Mouse (Mus musculus): Measurements from ENCODE around the gene Syde2. TPM values are rescaled to one million over a fixed set of nuclear protein-coding genes. Genes with fewer than 3 reads are reported as not detected.

The Syde2 gene
- total and polyA plus RNA-seq, 3 experiments = 12.4 to 24.1 TPM; not detected in 1

- no peaks in the 10 kb centered on the region for H3K36me3 ChIP-seq (ENCODE audit: control insufficient read depth in 1 of 2, insufficient read depth in 2 of 2, low read length in 2 of 2)
- no peak overlapping the region for H3K27ac ChIP-seq (ENCODE audit: control insufficient read depth, low read depth, low read length)
- H3K79me2 ChIP-seq (ENCODE audit: control insufficient read depth, insufficient read depth, low read length, poor library complexity) = no peaks in the 10 kb centered on the region
- H3K27me3 ChIP-seq (ENCODE audit: control insufficient read depth in 1 of 2, insufficient read depth in 2 of 2, low read length in 2 of 2) = no peaks in the 10 kb centered on the region
- H3K4me3 ChIP-seq (ENCODE audit: control insufficient read depth in 1 of 2, insufficient read depth in 1 of 2, low read depth in 2 of 2, low read length in 2 of 2) = no peak overlapping the region
- TF ChIP-seq MAZ (IDR thresholded peaks at IDR 0.05; ENCODE audit: low read depth, low read length) (no peak), BHLHE40 (IDR thresholded peaks at IDR 0.05; ENCODE audit: borderline replicate concordance, low read depth, low read length) (no peak), ETS1 (IDR thresholded peaks at IDR 0.05; ENCODE audit: low read depth, low read length) (no peak)
- DNase-seq (ENCODE audit: low read depth, low spot score) = no peak
- no peaks in the 10 kb centered on the region for H3K4me1 ChIP-seq (ENCODE audit: control insufficient read depth in 1 of 2, insufficient read depth in 2 of 2, low read length in 2 of 2)
- no peak overlapping the region for H3K9ac ChIP-seq (ENCODE audit: control insufficient read depth, low read depth, low read length, poor library complexity, severe bottlenecking)
- no peaks in the 10 kb centered on the region for H3K9me3 ChIP-seq (replicated peaks; ENCODE audit: insufficient read depth, low read length)
These were observed 16.2 kb upstream of the Syde2 start for GRCm38 (mm10) chr3:145971501-145971900.

- no peak overlapping the region for H3K27ac ChIP-seq (ENCODE audit: control insufficient read depth, low read depth, low read length)
- no peak overlapping the region for H3K9ac ChIP-seq (ENCODE audit: control insufficient read depth, low read depth, low read length, poor library complexity, severe bottlenecking)
- no peaks in the 10 kb centered on the region for H3K36me3 ChIP-seq (ENCODE audit: control insufficient read depth in 1 of 2, insufficient read depth in 2 of 2, low read length in 2 of 2)
- no peak for TF ChIP-seq SMC3 (IDR thresholded peaks at IDR 0.05; ENCODE audit: low read depth, low read length)
- TF ChIP-seq E2F4 (IDR thresholded peaks at IDR 0.05; ENCODE audit: borderline replicate concordance, low read depth, low read length) = no peak
- no peak for TF ChIP-seq TAL1 (IDR thresholded peaks at IDR 0.05; ENCODE audit: low read length)
- no peak for TF ChIP-seq GABPA (IDR thresholded peaks at IDR 0.05; ENCODE audit: low read depth, low read length)
- TF ChIP-seq USF1 (IDR thresholded peaks at IDR 0.05; ENCODE audit: low read depth, low read length) = no peak
- TF ChIP-seq CTCF (IDR thresholded peaks at IDR 0.05 in 2 of 3, conservative IDR thresholded peaks at IDR 0.05 in 1 of 3; ENCODE audit: control insufficient read depth in 1 of 3, insufficient read depth in 1 of 3, low read depth in 2 of 3, low read length in 3 of 3, poor library complexity in 1 of 3, severe bottlenecking in 1 of 3) = no peak
- TF ChIP-seq ZC3H11A (IDR thresholded peaks at IDR 0.05; ENCODE audit: low read depth, low read length) = no peak
- TF ChIP-seq EP300 (IDR thresholded peaks at IDR 0.05; ENCODE audit: low read depth in 1 of 2, low read length in 2 of 2) = no peak
- TF ChIP-seq JUND (IDR thresholded peaks at IDR 0.05; ENCODE audit: low read depth, low read length) = no peak
- TF ChIP-seq NELFE (IDR thresholded peaks at IDR 0.05; ENCODE audit: low read depth, low read length) = no peak
- no peak for TF ChIP-seq MAFK (IDR thresholded peaks at IDR 0.05; ENCODE audit: borderline replicate concordance, low read depth, low read length)
- no peaks in the 10 kb centered on the region for H3K9me3 ChIP-seq (replicated peaks; ENCODE audit: insufficient read depth, low read length)
- H3K79me2 ChIP-seq (ENCODE audit: control insufficient read depth, insufficient read depth, low read length, poor library complexity) = no peaks in the 10 kb centered on the region
- no peaks in the 10 kb centered on the region for H3K27me3 ChIP-seq (ENCODE audit: control insufficient read depth in 1 of 2, insufficient read depth in 2 of 2, low read length in 2 of 2)
- no peak overlapping the region for H3K4me3 ChIP-seq (ENCODE audit: control insufficient read depth in 1 of 2, insufficient read depth in 1 of 2, low read depth in 2 of 2, low read length in 2 of 2)
- no peaks in the 10 kb centered on the region for H3K4me1 ChIP-seq (ENCODE audit: control insufficient read depth in 1 of 2, insufficient read depth in 2 of 2, low read length in 2 of 2)
- no peak for DNase-seq (ENCODE audit: low read depth, low spot score)
These were observed 12.7 kb upstream of the Syde2 start for GRCm38 (mm10) chr3:145974986-145975385.

- H3K4me3 ChIP-seq (ENCODE audit: control insufficient read depth in 1 of 2, insufficient read depth in 1 of 2, low read depth in 2 of 2, low read length in 2 of 2) = no peak overlapping the region
- peaks cover 24% of the 10 kb centered on the region for H3K79me2 ChIP-seq (ENCODE audit: control insufficient read depth, insufficient read depth, low read length, poor library complexity)
- no peak for TF ChIP-seq MEF2A (IDR thresholded peaks at IDR 0.05; ENCODE audit: extremely low read depth, insufficient replicate concordance, low read depth, low read length, poor library complexity, severe bottlenecking)
- TF ChIP-seq NRF1 (IDR thresholded peaks at IDR 0.05; ENCODE audit: insufficient read depth, low read depth, low read length, poor library complexity, severe bottlenecking) = no peak
- TF ChIP-seq MYC (IDR thresholded peaks at IDR 0.05; ENCODE audit: low read depth, low read length) = no peak
- no peak for TF ChIP-seq UBTF (IDR thresholded peaks at IDR 0.05; ENCODE audit: borderline replicate concordance, insufficient read depth, low read depth, low read length)
- no peak for TF ChIP-seq ZKSCAN1 (IDR thresholded peaks at IDR 0.05; ENCODE audit: low read depth, low read length)
- no peak for TF ChIP-seq GATA1 (IDR thresholded peaks at IDR 0.05; ENCODE audit: low read depth, low read length)
- no peak for TF ChIP-seq TAL1 (IDR thresholded peaks at IDR 0.05; ENCODE audit: low read length)
- no peak for TF ChIP-seq POLR2AphosphoS5 (IDR thresholded peaks at IDR 0.05; ENCODE audit: borderline replicate concordance, low read depth, low read length)
- no peak for TF ChIP-seq NELFE (IDR thresholded peaks at IDR 0.05; ENCODE audit: low read depth, low read length)
- TF ChIP-seq CHD2 (IDR thresholded peaks at IDR 0.05; ENCODE audit: low read length) = no peak
- no peak for TF ChIP-seq TCF12 (IDR thresholded peaks at IDR 0.05; ENCODE audit: low read depth, low read length)
- no peak for TF ChIP-seq EP300 (IDR thresholded peaks at IDR 0.05; ENCODE audit: low read depth in 1 of 2, low read length in 2 of 2)
- H3K36me3 ChIP-seq (ENCODE audit: control insufficient read depth in 1 of 2, insufficient read depth in 2 of 2, low read length in 2 of 2) = peaks cover 0 to 4% of the 10 kb centered on the region in 2 experiments; a peak in 2 of 4 replicates
- no peak overlapping the region for H3K27ac ChIP-seq (ENCODE audit: control insufficient read depth, low read depth, low read length)
- peaks cover 0 to 4% of the 10 kb centered on the region in 2 experiments; a peak in 3 of 4 replicates for H3K27me3 ChIP-seq (ENCODE audit: control insufficient read depth in 1 of 2, insufficient read depth in 2 of 2, low read length in 2 of 2)
- H3K4me1 ChIP-seq (ENCODE audit: control insufficient read depth in 1 of 2, insufficient read depth in 2 of 2, low read length in 2 of 2) = peaks cover 0 to 3% of the 10 kb centered on the region in 2 experiments; a peak in 3 of 4 replicates
- H3K9me3 ChIP-seq (replicated peaks; ENCODE audit: insufficient read depth, low read length) = no peaks in the 10 kb centered on the region
- H3K9ac ChIP-seq (ENCODE audit: control insufficient read depth, low read depth, low read length, poor library complexity, severe bottlenecking) = no peak overlapping the region
- DNase-seq (ENCODE audit: low read depth, low spot score) = no peak
These were observed 2.2 kb upstream of the Syde2 start for GRCm38 (mm10) chr3:145985333-145985925.
